Mouse (Mus musculus): ENCODE data around the gene Spryd4.
"Not testable (repeated sequence)": the region's sequence is repeated elsewhere in the genome, so short reads cannot be mapped to it uniquely, and the experiment has no call there.

DNA sequence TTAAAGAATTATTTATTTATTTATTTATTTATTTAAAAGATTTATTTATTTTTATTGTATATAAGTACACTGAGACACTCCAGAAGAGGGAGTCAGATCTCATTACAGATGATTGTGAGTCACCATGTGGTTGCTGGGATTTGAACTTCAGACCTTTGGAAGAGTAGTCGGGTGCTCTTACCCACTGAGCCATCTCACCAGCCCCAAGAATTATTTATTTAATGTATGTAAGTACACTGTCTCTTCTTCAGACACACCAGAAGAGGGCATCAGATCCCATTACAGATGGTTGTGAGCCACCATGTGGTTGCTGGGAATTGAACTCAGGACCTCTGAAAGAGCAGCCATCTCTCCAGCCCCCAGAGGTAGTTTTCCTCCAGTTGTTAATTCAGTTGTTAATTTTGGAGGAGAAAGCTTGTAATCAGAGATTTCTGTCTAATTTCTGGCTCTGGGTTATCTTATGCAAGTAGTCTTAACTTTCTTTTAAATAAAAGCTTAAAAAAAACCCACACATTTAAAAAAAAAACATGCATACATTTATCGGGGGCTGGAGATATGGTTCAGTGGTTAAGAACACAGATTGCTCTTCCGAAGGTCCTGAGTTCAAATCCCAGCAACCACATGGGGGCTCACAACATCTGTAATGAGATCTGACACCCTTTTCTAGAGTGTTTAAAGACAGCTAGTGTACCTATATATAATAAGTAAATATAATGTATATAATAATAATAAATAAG is 19.4 kb downstream of the Spryd4 start:
- not testable (repeated sequence) for TF ChIP-seq POLR2A (IDR thresholded peaks at IDR 0.05; ENCODE audit: insufficient read depth, low read length); CTCF (IDR thresholded peaks at IDR 0.05; ENCODE audit: low read depth, low read length); EP300 (IDR thresholded peaks at IDR 0.05; ENCODE audit: insufficient read depth, low read depth, low read length)

All from ES-Bruce4 (cell line).